Mouse (Mus musculus): ENCODE data around the gene Scyl2.

Scyl2 gene

GRCm38 (mm10) chr10:89686139-89686808, at the start of gene Scyl2:
Gene Scyl2 (minus strand): TSS chr10:89686285.
- peak; percentile 96 to 99 for DNase-seq

- peak; percentile 97 for DNase-seq
Measured at GRCm38 (mm10) chr10:89732001-89732794, 46.1 kb upstream of the Scyl2 start, which contains the start of gene Actr6. Gene Actr6 (minus strand): TSS chr10:89732295.

GRCm38 (mm10) chr10:89731341-89731740, 45.3 kb upstream of the Scyl2 start:
- no peak for DNase-seq

GRCm38 (mm10) chr10:89730386-89730785, 44.3 kb upstream of the Scyl2 start:
- DNase-seq, result no peak

GRCm38 (mm10) chr10:89722247-89723195, 36.4 kb upstream of the Scyl2 start:
- peak; percentile 73 to 85 for DNase-seq

- peak; percentile 70 to 89 for DNase-seq
Measured at GRCm38 (mm10) chr10:89720796-89721195, 34.7 kb upstream of the Scyl2 start.

GRCm38 (mm10) chr10:89720252-89720651, 34.2 kb upstream of the Scyl2 start:
- DNase-seq, result peak; percentile 12 to 13

- DNase-seq, result no peak
Measured at GRCm38 (mm10) chr10:89714910-89715309, 28.8 kb upstream of the Scyl2 start.

GRCm38 (mm10) chr10:89708720-89709119, 22.6 kb upstream of the Scyl2 start:
- DNase-seq, result peak in 1 of 2 experiments; percentile 23

- no peak for DNase-seq
Measured at GRCm38 (mm10) chr10:89707397-89707796, 21.3 kb upstream of the Scyl2 start.

- peak; percentile 12 to 43 for DNase-seq
Measured at GRCm38 (mm10) chr10:89703042-89703441, 17.0 kb upstream of the Scyl2 start.

- DNase-seq, result no peak
Measured at GRCm38 (mm10) chr10:89697956-89698355, 11.9 kb upstream of the Scyl2 start.

GRCm38 (mm10) chr10:89696270-89696669, 10.2 kb upstream of the Scyl2 start:
- DNase-seq, result peak; percentile 33 to 48

- DNase-seq, result no peak
Measured at GRCm38 (mm10) chr10:89695194-89695911, 9.3 kb upstream of the Scyl2 start.

GRCm38 (mm10) chr10:89690021-89690420, 3.9 kb upstream of the Scyl2 start:
- no peak for DNase-seq

- no peak for DNase-seq
Measured at GRCm38 (mm10) chr10:89687455-89687854, 1.4 kb upstream of the Scyl2 start.

- peak; percentile 62 to 70 for DNase-seq
Measured at GRCm38 (mm10) chr10:89685391-89686138, 520 bp downstream of the Scyl2 start.

- DNase-seq, result no peak
Measured at GRCm38 (mm10) chr10:89682961-89683360, 3.1 kb downstream of the Scyl2 start.

GRCm38 (mm10) chr10:89682157-89682556, 3.9 kb downstream of the Scyl2 start:
- no peak for DNase-seq

- no peak for DNase-seq
Measured at GRCm38 (mm10) chr10:89681706-89682105, 4.4 kb downstream of the Scyl2 start.

GRCm38 (mm10) chr10:89680517-89680916, 5.6 kb downstream of the Scyl2 start:
- DNase-seq, result peak in 1 of 2 experiments; percentile 10
